In genomic region chr19:37546776-37547175, GRCm38 (mm10) we compare ENCODE assay signal across 23 mouse cellular contexts. TPM values are rescaled to one million over a fixed set of nuclear protein-coding genes. Genes with fewer than 3 reads are reported as not detected.
A peak's percentile ranks its signal among the peaks of the same experiment; 100 is the strongest.
DNase-seq lines count a peak whose midpoint lies in the region; ATAC-seq and TF ChIP-seq lines count a peak whose summit lies in the region.
"Had no signal": no experiment of that assay in that cellular context is flagged by ENCODE, and none has a peak within 500 bp of the region (broad histone marks: within the 10 kb centered on the region; RNA-seq: fewer than 3 reads in every experiment).

No protein-coding gene starts in this region.

- H3K36me3 ChIP-seq in spleen, adult 2 months (ENCODE audit: control insufficient read depth, insufficient read depth, low read length) = no peaks in the 10 kb centered on the region
- H3K36me3 ChIP-seq: G1E; hindbrain, embryonic 12.5 days; lung, embryonic 15.5 days; midbrain, embryonic 13.5 days had no signal

- H3K27ac ChIP-seq in spleen, adult 2 months (ENCODE audit: insufficient read depth, low read length) = peak overlapping the region; percentile 26
- H3K27ac ChIP-seq in bone marrow macrophage, adult 2 months (ENCODE audit: insufficient read depth, low read depth, low read length) = peak overlapping the region; percentile 88
- H3K27ac ChIP-seq: hindbrain, embryonic 12.5 days; left cerebral cortex, adult 2 months; liver, embryonic 14.5 days; lung, embryonic 15.5 days; midbrain, embryonic 13.5 days had no signal

- H3K4me1 ChIP-seq in spleen, adult 2 months (ENCODE audit: control insufficient read depth, insufficient read depth, insufficient read length) = peaks cover 6% of the 10 kb centered on the region; the same call in 1 of the 2 replicates
- H3K4me1 ChIP-seq in bone marrow macrophage, adult 2 months (ENCODE audit: control insufficient read depth, insufficient read depth, low read length) = peaks cover 34% of the 10 kb centered on the region
- H3K4me1 ChIP-seq: hindbrain, embryonic 12.5 days had no signal

- DNase-seq in spleen, adult 2 months (ENCODE audit: low read depth in 1 of 2, low spot score in 2 of 2) = no peak
- DNase-seq in spleen, postnatal 4 days (ENCODE audit: low spot score in 2 of 2) = no peak
- no peak for DNase-seq in ovary, adult 18-20 months (ENCODE audit: low spot score)
- DNase-seq in frontal cortex, adult 2 months (ENCODE audit: extremely low spot score in 1 of 2, low spot score in 1 of 2) = no peak
- DNase-seq: adrenal gland, postnatal 14 days; cerebellum, adult 18-20 months; cerebellum, postnatal 10 days; heart, postnatal 36 days; kidney, postnatal 14 days; retina, postnatal 1 day; right cerebral cortex, postnatal 14 days; thymus, postnatal 4 days had no signal

- H3K27me3 ChIP-seq in spleen, adult 2 months (ENCODE audit: control insufficient read depth, insufficient read depth, low read length) = no peaks in the 10 kb centered on the region

- peak; percentile 47 for ATAC-seq in megakaryocyte, adult 5-6 weeks (ENCODE audit: poor library complexity, severe bottlenecking)
- ATAC-seq: forebrain, embryonic 16.5 days; intestine, embryonic 16.5 days; midbrain, embryonic 13.5 days had no signal

- no peak for TF ChIP-seq CTCF in spleen, adult 2 months (IDR thresholded peaks at IDR 0.05; ENCODE audit: extremely low read depth, insufficient read depth, insufficient read length, insufficient replicate concordance)
- TF ChIP-seq CTCF in bone marrow macrophage, adult 2 months (IDR thresholded peaks at IDR 0.05; ENCODE audit: low read depth, low read length) = no peak

- TF ChIP-seq POLR2A in spleen, adult 2 months (IDR thresholded peaks at IDR 0.05; ENCODE audit: low read depth, low read length) = no peak
- TF ChIP-seq POLR2A in bone marrow macrophage, adult 2 months (IDR thresholded peaks at IDR 0.05; ENCODE audit: borderline replicate concordance, low read depth, low read length) = no peak

- H3K4me3 ChIP-seq in spleen, adult 2 months (ENCODE audit: extremely low read depth, insufficient read depth, insufficient read length) = no peak overlapping the region
- H3K4me3 ChIP-seq in bone marrow macrophage, adult 2 months (ENCODE audit: insufficient read depth, low read length) = 0 out of 2 replicates have a peak overlapping the region, but pooled peaks have one; percentile 19
- H3K4me3 ChIP-seq: erythroblast, embryonic 14.5 days; hindbrain, embryonic 12.5 days; left cerebral cortex, adult 2 months; lung, embryonic 15.5 days; midbrain, embryonic 13.5 days had no signal

- WGBS in spleen, adult 2 months = 11% methylated on average over 4 of the region's 4 CpGs

RNA-seq across cellular contexts. Expression of gene Exoc6, which starts 3.4 kb away (rescaled TPM):
- polyA plus RNA-seq in spleen, adult 2 months (2012; rRNA removed) = 8.1 and 8.6 TPM in 2 replicates
- 26.0 and 26.6 TPM in 2 replicates for polyA plus RNA-seq in bone marrow macrophage, adult 2 months (2012; ENCODE audit: insufficient read depth, insufficient read length, missing spikeins)
- 67.1 and 69.4 TPM in 2 replicates for total RNA-seq in megakaryocyte, adult 5-6 weeks (2015)
- 96.3 and 108 TPM in 2 replicates for total RNA-seq in megakaryocyte, adult 5-6 weeks (2017)
- polyA plus RNA-seq in frontal cortex, adult 2 months (2012; rRNA removed) = 20.0 and 21.5 TPM in 2 replicates
